Mouse (Mus musculus): Measurements from ENCODE around the gene Krtap19-4. TPM values are rescaled to one million over a fixed set of nuclear protein-coding genes. Genes with fewer than 3 reads are reported as not detected.

The Krtap19-4 gene
- not detected in 2 replicates for polyA plus RNA-seq (2015; fragmentation: Nextera tagmentation; extraction: Ambion mirVana)

- no peaks in the 10 kb centered on the region for H3K4me1 ChIP-seq (ENCODE audit: control insufficient read depth, insufficient read depth, low read length)
- H3K9me3 ChIP-seq (replicated peaks; ENCODE audit: control insufficient read depth, low read length): no peaks in the 10 kb centered on the region
- no peak within 1 kb of the TSS for H3K27ac ChIP-seq (ENCODE audit: low read length)
- H3K4me2 ChIP-seq (ENCODE audit: low read depth, low read length): no peak within 1 kb of the TSS
- H3K27me3 ChIP-seq (ENCODE audit: control insufficient read depth, insufficient read depth, low read length): no peaks in the 10 kb centered on the region
- 80% methylated on average over 5 of the region's 5 CpGs for WGBS
- ATAC-seq (replicated peaks; ENCODE audit: extremely low read depth, insufficient read depth, low FRiP score): no peak
- no peak within 1 kb of the TSS for H3K9ac ChIP-seq (ENCODE audit: low read length)
- H3K4me3 ChIP-seq (ENCODE audit: low read length): no peak within 1 kb of the TSS
- no peaks in the 10 kb centered on the region for H3K36me3 ChIP-seq (ENCODE audit: control insufficient read depth, insufficient read depth)
These were observed at the start of gene Krtap19-4 for GRCm38 (mm10) chr16:88884989-88885388. Gene Krtap19-4 (minus strand): TSS chr16:88885089.

- no peak within 1 kb of the TSS for H3K4me3 ChIP-seq (ENCODE audit: low read length)
- H3K9ac ChIP-seq (ENCODE audit: low read length): no peak within 1 kb of the TSS
- WGBS: 76% methylated on average over 3 of the region's 3 CpGs
- no peaks in the 10 kb centered on the region for H3K4me1 ChIP-seq (ENCODE audit: control insufficient read depth, insufficient read depth, low read length)
- H3K9me3 ChIP-seq (replicated peaks; ENCODE audit: control insufficient read depth, low read length): no peaks in the 10 kb centered on the region
- no peaks in the 10 kb centered on the region for H3K27me3 ChIP-seq (ENCODE audit: control insufficient read depth, insufficient read depth, low read length)
- H3K4me2 ChIP-seq (ENCODE audit: low read depth, low read length): no peak within 1 kb of the TSS
- ATAC-seq (replicated peaks; ENCODE audit: extremely low read depth, insufficient read depth, low FRiP score): no peak
- no peaks in the 10 kb centered on the region for H3K36me3 ChIP-seq (ENCODE audit: control insufficient read depth, insufficient read depth)
- H3K27ac ChIP-seq (ENCODE audit: low read length): no peak within 1 kb of the TSS
These were observed 47.3 kb upstream of the Krtap19-4 start, which contains the start of gene Krtap19-9b for GRCm38 (mm10) chr16:88932165-88932564. Gene Krtap19-9b (minus strand): TSS chr16:88932265.

GRCm38 (mm10) chr16:88896357-88896756, 11.5 kb upstream of the Krtap19-4 start, which contains the start of gene Krtap19-5:
Gene Krtap19-5 (minus strand): TSS chr16:88896457.
- Histone ChIP-seq H3K9ac (ENCODE audit: low read length) (no peak within 1 kb of the TSS), H3K4me2 (ENCODE audit: low read depth, low read length) (no peak within 1 kb of the TSS), H3K36me3 (ENCODE audit: control insufficient read depth, insufficient read depth) (no peaks in the 10 kb centered on the region), H3K27ac (ENCODE audit: low read length) (no peak within 1 kb of the TSS), H3K4me3 (ENCODE audit: low read length) (no peak within 1 kb of the TSS), H3K4me1 (ENCODE audit: control insufficient read depth, insufficient read depth, low read length) (no peaks in the 10 kb centered on the region), H3K9me3 (replicated peaks; ENCODE audit: control insufficient read depth, low read length) (no peaks in the 10 kb centered on the region), H3K27me3 (ENCODE audit: control insufficient read depth, insufficient read depth, low read length) (no peaks in the 10 kb centered on the region)
- ATAC-seq (replicated peaks; ENCODE audit: extremely low read depth, insufficient read depth, low FRiP score): no peak
- 80% methylated on average over 6 of the region's 6 CpGs for WGBS

- Histone ChIP-seq H3K27me3 (ENCODE audit: control insufficient read depth, insufficient read depth, low read length) (no peaks in the 10 kb centered on the region), H3K4me2 (ENCODE audit: low read depth, low read length) (no peak overlapping the region), H3K9me3 (replicated peaks; ENCODE audit: control insufficient read depth, low read length) (no peaks in the 10 kb centered on the region), H3K4me3 (ENCODE audit: low read length) (no peak overlapping the region), H3K9ac (ENCODE audit: low read length) (no peak overlapping the region), H3K27ac (ENCODE audit: low read length) (no peak overlapping the region), H3K4me1 (ENCODE audit: control insufficient read depth, insufficient read depth, low read length) (no peaks in the 10 kb centered on the region), H3K36me3 (ENCODE audit: control insufficient read depth, insufficient read depth) (no peaks in the 10 kb centered on the region)
- WGBS: 77% methylated on average over 6 of the region's 6 CpGs
- no peak for ATAC-seq (replicated peaks; ENCODE audit: extremely low read depth, insufficient read depth, low FRiP score)
These were observed 2.0 kb upstream of the Krtap19-4 start for GRCm38 (mm10) chr16:88886870-88887269.

GRCm38 (mm10) chr16:88877938-88878337, 7.0 kb downstream of the Krtap19-4 start, which contains the start of gene Krtap19-3:
Gene Krtap19-3 (minus strand): TSS chr16:88878038.
- H3K27ac ChIP-seq (ENCODE audit: low read length): no peak within 1 kb of the TSS
- no peak within 1 kb of the TSS for H3K9ac ChIP-seq (ENCODE audit: low read length)
- no peaks in the 10 kb centered on the region for H3K4me1 ChIP-seq (ENCODE audit: control insufficient read depth, insufficient read depth, low read length)
- no peaks in the 10 kb centered on the region for H3K9me3 ChIP-seq (replicated peaks; ENCODE audit: control insufficient read depth, low read length)
- no peaks in the 10 kb centered on the region for H3K27me3 ChIP-seq (ENCODE audit: control insufficient read depth, insufficient read depth, low read length)
- 89% methylated on average over 2 of the region's 2 CpGs for WGBS
- no peaks in the 10 kb centered on the region for H3K36me3 ChIP-seq (ENCODE audit: control insufficient read depth, insufficient read depth)
- H3K4me2 ChIP-seq (ENCODE audit: low read depth, low read length): no peak within 1 kb of the TSS
- ATAC-seq (replicated peaks; ENCODE audit: extremely low read depth, insufficient read depth, low FRiP score): no peak
- H3K4me3 ChIP-seq (ENCODE audit: low read length): no peak within 1 kb of the TSS

GRCm38 (mm10) chr16:88874169-88874568, 10.7 kb downstream of the Krtap19-4 start, which contains the start of gene Krtap19-2:
Gene Krtap19-2 (minus strand): TSS chr16:88874269.
- H3K27me3 ChIP-seq (ENCODE audit: control insufficient read depth, insufficient read depth, low read length): no peaks in the 10 kb centered on the region
- no peaks in the 10 kb centered on the region for H3K4me1 ChIP-seq (ENCODE audit: control insufficient read depth, insufficient read depth, low read length)
- no peaks in the 10 kb centered on the region for H3K36me3 ChIP-seq (ENCODE audit: control insufficient read depth, insufficient read depth)
- ATAC-seq (replicated peaks; ENCODE audit: extremely low read depth, insufficient read depth, low FRiP score): no peak
- no peak within 1 kb of the TSS for H3K9ac ChIP-seq (ENCODE audit: low read length)
- WGBS: 92% methylated on average over 3 of the region's 3 CpGs
- H3K4me3 ChIP-seq (ENCODE audit: low read length): no peak within 1 kb of the TSS
- no peaks in the 10 kb centered on the region for H3K9me3 ChIP-seq (replicated peaks; ENCODE audit: control insufficient read depth, low read length)
- H3K4me2 ChIP-seq (ENCODE audit: low read depth, low read length): no peak within 1 kb of the TSS
- H3K27ac ChIP-seq (ENCODE audit: low read length): no peak within 1 kb of the TSS

- H3K36me3 ChIP-seq (ENCODE audit: control insufficient read depth, insufficient read depth): no peaks in the 10 kb centered on the region
- no peaks in the 10 kb centered on the region for H3K4me1 ChIP-seq (ENCODE audit: control insufficient read depth, insufficient read depth, low read length)
- H3K9me3 ChIP-seq (replicated peaks; ENCODE audit: control insufficient read depth, low read length): no peaks in the 10 kb centered on the region
- H3K4me2 ChIP-seq (ENCODE audit: low read depth, low read length): no peak within 1 kb of the TSS
- no peak within 1 kb of the TSS for H3K27ac ChIP-seq (ENCODE audit: low read length)
- no peak within 1 kb of the TSS for H3K9ac ChIP-seq (ENCODE audit: low read length)
- no peaks in the 10 kb centered on the region for H3K27me3 ChIP-seq (ENCODE audit: control insufficient read depth, insufficient read depth, low read length)
- no peak within 1 kb of the TSS for H3K4me3 ChIP-seq (ENCODE audit: low read length)
- WGBS: 78% methylated on average over 6 of the region's 6 CpGs
- ATAC-seq (replicated peaks; ENCODE audit: extremely low read depth, insufficient read depth, low FRiP score): no peak
These were observed 15.6 kb downstream of the Krtap19-4 start, which contains the start of gene Krtap19-1 for GRCm38 (mm10) chr16:88869311-88869710. Gene Krtap19-1 (minus strand): TSS chr16:88869411.

- Histone ChIP-seq H3K27ac (ENCODE audit: low read length) (no peak overlapping the region), H3K36me3 (ENCODE audit: control insufficient read depth, insufficient read depth) (no peaks in the 10 kb centered on the region), H3K9me3 (replicated peaks; ENCODE audit: control insufficient read depth, low read length) (no peaks in the 10 kb centered on the region), H3K4me3 (ENCODE audit: low read length) (no peak overlapping the region), H3K27me3 (ENCODE audit: control insufficient read depth, insufficient read depth, low read length) (no peaks in the 10 kb centered on the region), H3K9ac (ENCODE audit: low read length) (no peak overlapping the region), H3K4me1 (ENCODE audit: control insufficient read depth, insufficient read depth, low read length) (no peaks in the 10 kb centered on the region), H3K4me2 (ENCODE audit: low read depth, low read length) (no peak overlapping the region)
- WGBS: 76% methylated on average over 4 of the region's 4 CpGs
- no peak for ATAC-seq (replicated peaks; ENCODE audit: extremely low read depth, insufficient read depth, low FRiP score)
These were observed 19.9 kb downstream of the Krtap19-4 start for GRCm38 (mm10) chr16:88864887-88865407.

GRCm38 (mm10) chr16:88851450-88851849, 33.4 kb downstream of the Krtap19-4 start:
- no peak overlapping the region for H3K4me3 ChIP-seq (ENCODE audit: low read length)
- H3K36me3 ChIP-seq (ENCODE audit: control insufficient read depth, insufficient read depth): no peaks in the 10 kb centered on the region
- no peak overlapping the region for H3K9ac ChIP-seq (ENCODE audit: low read length)
- no peaks in the 10 kb centered on the region for H3K27me3 ChIP-seq (ENCODE audit: control insufficient read depth, insufficient read depth, low read length)
- H3K27ac ChIP-seq (ENCODE audit: low read length): no peak overlapping the region
- H3K4me2 ChIP-seq (ENCODE audit: low read depth, low read length): no peak overlapping the region
- H3K4me1 ChIP-seq (ENCODE audit: control insufficient read depth, insufficient read depth, low read length): no peaks in the 10 kb centered on the region
- H3K9me3 ChIP-seq (replicated peaks; ENCODE audit: control insufficient read depth, low read length): no peaks in the 10 kb centered on the region
- 9% methylated on average over 5 of the region's 5 CpGs for WGBS
- no peak for ATAC-seq (replicated peaks; ENCODE audit: extremely low read depth, insufficient read depth, low FRiP score)

All from heart, embryonic 16.5 days (tissue).